Mouse (Mus musculus) midbrain, embryonic 13.5 days (tissue): ENCODE measurements around the gene Tacc3. TPM values are rescaled to one million over a fixed set of nuclear protein-coding genes. Genes with fewer than 3 reads are reported as not detected.

Source experiments
- ATAC-seq: fragments of 200-750 bp; cut with Nextera tagmentation; 2 replicates; pipeline ENCODE4 v1.8.0; 2017; ENCODE audit warnings: mild to moderate bottlenecking, moderate TSS enrichment, moderate library complexity
- H3K27ac ChIP-seq: fragments of 300-500 bp; sonication (generic); 2 replicates; pipeline ENCODE4 v1.5.1; 2015; ENCODE audit warnings: inconsistent platforms, mild to moderate bottlenecking, moderate library complexity
- H3K27me3 ChIP-seq: fragments of 300-500 bp; sonication (generic); 2 replicates; pipeline ENCODE4 v1.6.1; 2015; ENCODE audit warnings: mild to moderate bottlenecking, inconsistent platforms
- H3K36me3 ChIP-seq: fragments of 300-500 bp; sonication (generic); 2 replicates; pipeline ENCODE4 v1.6.1; 2015; ENCODE audit warnings: mild to moderate bottlenecking, inconsistent platforms
- H3K4me1 ChIP-seq: fragments of 300-500 bp; sonication (generic); replicated peaks from 2 replicates; pipeline ENCODE4 v1.6.1; 2015; ENCODE audit warnings: inconsistent platforms
- H3K4me2 ChIP-seq: fragments of 300-500 bp; sonication (generic); replicated peaks from 2 replicates; pipeline ENCODE4 v1.6.1; 2015; ENCODE audit warnings: moderate library complexity, mild to moderate bottlenecking, inconsistent platforms
- H3K4me3 ChIP-seq: fragments of 300-500 bp; sonication (generic); replicated peaks from 2 replicates; pipeline ENCODE4 v1.5.1; 2015; ENCODE audit warnings: mild to moderate bottlenecking, inconsistent platforms
- H3K9ac ChIP-seq: fragments of 300-500 bp; sonication (generic); replicated peaks from 2 replicates; pipeline ENCODE4 v1.6.1; 2015; ENCODE audit warnings: mild to moderate bottlenecking, inconsistent platforms
- H3K9me3 ChIP-seq: fragments of 300-500 bp; sonication (generic); 2 replicates; pipeline ENCODE4 v1.6.1; 2016; ENCODE audit warnings: mild to moderate bottlenecking, inconsistent platforms
- WGBS: fragments of 180-500 bp; shearing (Covaris S2); methylation state at CpG from one replicate; pipeline ENCODE4 v1.1.7; 2015; 5-methylcytosine and 5-hydroxymethylcytosine counted together
- polyA plus RNA-seq: library from polyadenylated mRNA; unstranded; fragments of >200 nt; fragmentation: Nextera tagmentation; extraction: Ambion mirVana; gene quantifications from 2 replicates; pipeline ENCODE4 v1.2.1, GENCODE M21; 2015

Tacc3 gene
- polyA plus RNA-seq, result 84.6 and 88.0 TPM in 2 replicates

DNA sequence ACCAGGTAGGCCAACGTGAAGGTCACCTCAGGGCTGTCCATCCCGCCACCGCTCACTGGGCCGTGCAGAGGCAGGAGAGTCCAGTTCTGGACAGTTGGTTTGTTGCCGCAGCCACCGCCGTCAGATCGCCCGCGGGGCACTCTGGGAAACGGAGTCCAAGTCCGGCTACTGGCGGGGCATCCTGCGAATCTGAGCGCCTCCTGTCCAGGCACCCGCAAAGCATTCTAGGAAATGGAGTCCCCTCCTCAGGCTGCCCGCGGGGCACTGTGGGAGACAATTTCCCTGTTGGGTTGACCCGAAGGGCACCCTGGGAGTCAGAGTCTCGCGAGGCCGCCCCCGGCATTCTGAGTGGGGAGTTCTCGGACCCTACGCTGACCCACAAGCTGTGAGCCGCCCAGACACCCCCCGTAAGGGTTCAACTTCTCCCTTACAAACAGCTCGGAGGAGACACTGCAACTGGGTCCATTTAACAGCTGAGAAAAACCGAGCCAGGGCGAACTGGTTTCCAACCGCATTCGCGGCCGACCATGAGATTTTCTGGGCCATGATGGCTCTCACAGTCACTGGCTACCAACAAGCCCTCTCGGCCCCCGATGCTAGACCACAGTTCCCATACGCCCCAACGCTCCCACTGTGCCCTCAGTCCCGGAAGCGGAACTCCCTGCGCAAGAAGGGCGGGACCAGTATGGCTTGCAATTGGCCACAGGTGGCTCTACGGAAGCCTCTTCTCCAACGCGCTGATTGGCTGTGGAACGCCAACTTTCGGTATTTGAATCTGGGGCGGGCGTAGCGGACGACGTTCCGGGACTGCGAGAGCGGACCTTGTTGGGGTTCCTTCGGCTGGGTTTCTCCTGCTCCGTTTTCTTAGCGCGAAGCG lies at the start of gene Tacc3, which contains the start of gene Tmem129:
Gene Tacc3 (plus strand): TSS at position 342 of the 877 bp plus-strand sequence.
Gene Tmem129 (minus strand): TSS at position 630 of the 877 bp plus-strand sequence.
- WGBS, result under 1% methylated on average over 60 of the region's 60 CpGs
- peak within 1 kb of the TSS; percentile 70 for H3K4me3 ChIP-seq
- H3K27me3 ChIP-seq, result no peaks in the 10 kb centered on the region
- H3K27ac ChIP-seq, result peak within 1 kb of the TSS; percentile 90
- peaks cover 30% of the 10 kb centered on the region for H3K36me3 ChIP-seq
- no peaks in the 10 kb centered on the region for H3K9me3 ChIP-seq
- peak within 1 kb of the TSS; percentile 93 for H3K4me2 ChIP-seq
- peak; percentile 99 for ATAC-seq
- H3K9ac ChIP-seq, result peak within 1 kb of the TSS; percentile 81
- peaks cover 44% of the 10 kb centered on the region for H3K4me1 ChIP-seq

DNA sequence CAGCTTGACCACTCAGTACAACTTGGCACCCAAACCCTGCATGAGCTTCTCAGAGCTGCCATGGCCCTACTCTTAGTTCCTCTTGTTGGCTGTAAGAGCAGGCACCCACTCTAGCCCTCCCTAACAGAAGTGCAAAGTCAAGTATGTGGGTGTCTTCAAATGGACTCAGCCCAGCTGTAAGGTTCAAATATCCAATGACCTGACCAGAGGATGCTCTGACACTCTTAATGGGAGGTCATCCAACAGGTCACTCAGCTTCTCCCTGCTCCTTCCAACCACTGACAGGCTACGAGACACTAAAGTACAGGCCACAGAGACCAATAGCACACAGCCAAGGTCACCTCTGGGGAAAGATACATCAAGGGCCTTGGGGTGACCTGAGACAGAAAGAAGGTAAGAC lies 48.7 kb upstream of the Tacc3 start:
- ATAC-seq, result no peak
- Histone ChIP-seq H3K36me3 (peaks cover 64% of the 10 kb centered on the region), H3K27me3 (no peaks in the 10 kb centered on the region)

DNA sequence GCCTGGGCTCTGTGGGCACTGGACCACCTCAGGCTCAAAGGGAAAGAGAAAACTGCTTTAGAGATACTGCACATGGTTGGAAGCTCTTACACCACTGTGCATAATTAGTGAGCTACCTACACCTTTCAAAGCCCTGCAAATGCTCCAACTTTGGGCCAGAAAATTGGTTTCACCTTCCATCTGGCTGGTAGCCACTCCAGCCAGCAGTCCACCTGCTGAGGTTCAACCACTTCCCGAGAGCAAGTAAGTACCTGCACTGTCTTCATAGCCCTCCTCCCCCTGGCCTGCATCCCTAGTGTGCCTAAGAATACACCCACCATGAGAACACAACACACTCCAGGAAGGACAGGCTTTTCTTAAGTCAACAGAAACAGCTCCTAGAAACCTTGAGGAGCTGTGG lies 46.1 kb upstream of the Tacc3 start:
- H3K27me3 ChIP-seq, result no peaks in the 10 kb centered on the region
- H3K27ac ChIP-seq, result no peak overlapping the region
- no peaks in the 10 kb centered on the region for H3K4me1 ChIP-seq
- H3K4me3 ChIP-seq, result no peak overlapping the region
- H3K36me3 ChIP-seq, result peaks cover 48% of the 10 kb centered on the region
- no peaks in the 10 kb centered on the region for H3K9me3 ChIP-seq
- no peak overlapping the region for H3K9ac ChIP-seq
- H3K4me2 ChIP-seq, result no peak overlapping the region
- WGBS, result 94% methylated on average over 1 of the region's 1 CpGs
- no peak for ATAC-seq

More for the DNA sequence above, 48.7 kb upstream of the Tacc3 start:
- Histone ChIP-seq H3K4me3 (no peak overlapping the region), H3K9ac (no peak overlapping the region), H3K4me2 (no peak overlapping the region), H3K4me1 (no peaks in the 10 kb centered on the region), H3K9me3 (no peaks in the 10 kb centered on the region), H3K27ac (no peak overlapping the region)
- WGBS, result 94% methylated on average over 1 of the region's 1 CpGs

DNA sequence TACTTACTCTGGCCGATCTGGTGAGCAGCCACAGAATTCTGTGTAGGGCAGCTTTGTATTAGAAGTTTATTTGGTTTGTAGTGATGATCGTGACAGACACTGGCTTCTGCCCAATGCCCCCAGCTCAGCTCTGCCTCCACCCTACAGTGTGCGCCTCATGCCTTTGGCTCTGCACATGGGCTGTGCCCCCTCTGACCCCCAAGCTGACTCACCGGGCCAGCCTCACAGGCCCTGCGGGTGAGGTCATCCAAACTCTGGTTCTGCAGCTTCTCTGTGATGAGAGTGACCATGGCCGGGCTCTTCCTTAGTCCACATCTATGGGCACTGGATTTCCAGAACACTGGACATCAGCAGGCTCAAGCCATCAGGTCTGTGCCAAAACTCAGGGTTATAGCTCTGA lies 43.5 kb upstream of the Tacc3 start:
- Histone ChIP-seq H3K4me2 (no peak overlapping the region), H3K9ac (no peak overlapping the region), H3K4me1 (no peaks in the 10 kb centered on the region), H3K27ac (no peak overlapping the region), H3K27me3 (no peaks in the 10 kb centered on the region), H3K4me3 (no peak overlapping the region), H3K36me3 (peaks cover 25% of the 10 kb centered on the region), H3K9me3 (no peaks in the 10 kb centered on the region)
- no peak for ATAC-seq
- 93% methylated on average over 6 of the region's 6 CpGs for WGBS

DNA sequence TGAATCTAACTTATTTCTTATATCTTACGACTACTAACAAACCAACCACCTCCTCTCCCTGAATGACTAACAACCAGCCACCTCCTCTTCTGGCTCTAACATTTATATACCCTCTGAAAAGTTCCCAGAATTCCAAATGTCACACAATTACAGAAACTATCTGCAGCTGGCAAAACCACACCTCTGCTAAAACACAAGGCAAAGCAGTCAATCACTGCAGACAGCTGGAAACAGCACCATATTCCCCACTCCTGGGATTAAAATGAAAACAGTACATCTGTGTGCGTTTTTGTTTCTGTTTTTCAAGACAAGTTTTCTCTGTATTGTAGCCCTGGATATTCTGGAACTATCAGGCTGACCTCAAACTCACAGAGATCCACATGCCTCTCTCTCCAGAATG lies 35.3 kb upstream of the Tacc3 start:
- ATAC-seq, result no peak
- no peak overlapping the region for H3K4me2 ChIP-seq
- H3K4me1 ChIP-seq, result peaks cover under 1% of the 10 kb centered on the region
- 88% methylated on average over 2 of the region's 2 CpGs for WGBS
- no peaks in the 10 kb centered on the region for H3K9me3 ChIP-seq
- no peaks in the 10 kb centered on the region for H3K27me3 ChIP-seq
- no peak overlapping the region for H3K4me3 ChIP-seq
- H3K9ac ChIP-seq, result no peak overlapping the region
- H3K36me3 ChIP-seq, result no peaks in the 10 kb centered on the region
- no peak overlapping the region for H3K27ac ChIP-seq

DNA sequence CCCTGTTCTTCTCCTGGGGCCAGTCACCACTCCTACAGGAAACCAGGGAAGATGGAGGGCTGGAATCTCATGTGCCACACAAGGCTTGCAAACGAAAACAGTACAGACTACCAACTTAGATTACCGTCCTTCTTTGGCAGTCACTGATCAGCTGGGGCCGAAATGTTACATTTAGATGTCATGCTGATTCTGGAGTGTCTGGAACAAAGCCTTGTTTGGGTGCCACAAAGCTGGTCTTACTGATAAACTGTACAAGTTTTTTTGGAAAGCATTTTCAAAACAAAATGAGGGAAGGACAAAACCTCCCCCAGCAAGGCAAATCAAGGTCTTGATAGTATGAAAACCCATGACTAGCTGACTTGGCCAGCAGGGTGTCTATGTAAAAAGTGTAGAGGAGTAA lies 34.2 kb upstream of the Tacc3 start:
- Histone ChIP-seq H3K36me3 (no peaks in the 10 kb centered on the region), H3K4me1 (peaks cover 12% of the 10 kb centered on the region), H3K27ac (no peak overlapping the region), H3K9ac (no peak overlapping the region), H3K4me2 (no peak overlapping the region), H3K4me3 (no peak overlapping the region), H3K9me3 (no peaks in the 10 kb centered on the region), H3K27me3 (no peaks in the 10 kb centered on the region)
- 87% methylated on average over 3 of the region's 3 CpGs for WGBS
- no peak for ATAC-seq

DNA sequence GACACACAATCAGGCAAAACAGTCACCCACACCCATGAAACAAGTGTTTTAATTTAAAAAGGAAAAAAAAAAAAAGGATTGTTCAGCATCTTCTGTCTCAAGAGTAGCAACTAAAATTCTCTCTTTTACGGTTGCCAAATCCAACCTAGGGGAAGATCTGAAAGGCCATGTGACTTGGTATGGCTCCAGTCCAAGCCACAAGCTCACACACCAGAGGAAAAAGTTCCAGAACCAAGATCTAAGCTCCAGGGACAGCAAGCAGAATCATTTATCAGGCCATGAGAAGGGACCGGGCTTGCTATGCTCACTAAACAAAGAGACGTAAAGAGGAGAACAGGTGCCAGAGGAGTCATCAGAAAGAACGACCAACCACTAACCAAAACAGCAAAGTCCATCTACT lies 30.0 kb upstream of the Tacc3 start:
- H3K36me3 ChIP-seq, result no peaks in the 10 kb centered on the region
- H3K4me3 ChIP-seq, result peak overlapping the region; percentile 85
- H3K9ac ChIP-seq, result no peak overlapping the region
- peak overlapping the region; percentile 96 for H3K4me2 ChIP-seq
- peaks cover 23% of the 10 kb centered on the region for H3K4me1 ChIP-seq
- no peak for ATAC-seq
- no peaks in the 10 kb centered on the region for H3K27me3 ChIP-seq
- H3K9me3 ChIP-seq, result no peaks in the 10 kb centered on the region
- WGBS, result 50% methylated on average over 4 of the region's 4 CpGs
- H3K27ac ChIP-seq, result no peak overlapping the region

DNA sequence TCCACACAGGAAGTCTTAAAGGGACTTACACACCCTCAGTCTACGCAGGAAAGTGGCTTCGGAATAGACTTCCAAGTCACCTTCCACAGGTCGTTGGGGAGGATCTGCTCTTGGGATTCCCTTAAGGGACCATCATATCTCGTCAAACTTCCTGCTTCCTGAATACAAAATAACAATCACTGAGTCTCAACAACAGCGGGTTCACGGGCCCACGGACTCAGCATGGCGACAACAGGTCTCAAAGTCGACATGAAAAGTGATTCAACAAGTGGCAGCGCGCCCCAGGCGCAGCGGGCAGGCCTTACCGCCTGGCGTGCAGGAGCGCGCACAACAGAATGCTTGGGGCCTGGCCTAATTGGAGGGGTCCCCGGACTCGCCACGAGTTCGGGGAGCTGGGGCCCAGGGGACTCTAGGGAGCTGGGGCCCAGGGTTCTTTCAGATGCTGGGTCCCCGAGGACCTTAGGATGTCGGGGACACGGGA lies 29.1 kb upstream of the Tacc3 start:
- Histone ChIP-seq H3K4me3 (peak overlapping the region; percentile 85), H3K9ac (peak overlapping the region; percentile 84), H3K27me3 (no peaks in the 10 kb centered on the region), H3K27ac (peak overlapping the region; percentile 88), H3K4me1 (peaks cover 23% of the 10 kb centered on the region), H3K36me3 (no peaks in the 10 kb centered on the region), H3K9me3 (no peaks in the 10 kb centered on the region), H3K4me2 (peak overlapping the region; percentile 96)
- WGBS, result under 1% methylated on average over 24 of the region's 24 CpGs
- ATAC-seq, result no peak

DNA sequence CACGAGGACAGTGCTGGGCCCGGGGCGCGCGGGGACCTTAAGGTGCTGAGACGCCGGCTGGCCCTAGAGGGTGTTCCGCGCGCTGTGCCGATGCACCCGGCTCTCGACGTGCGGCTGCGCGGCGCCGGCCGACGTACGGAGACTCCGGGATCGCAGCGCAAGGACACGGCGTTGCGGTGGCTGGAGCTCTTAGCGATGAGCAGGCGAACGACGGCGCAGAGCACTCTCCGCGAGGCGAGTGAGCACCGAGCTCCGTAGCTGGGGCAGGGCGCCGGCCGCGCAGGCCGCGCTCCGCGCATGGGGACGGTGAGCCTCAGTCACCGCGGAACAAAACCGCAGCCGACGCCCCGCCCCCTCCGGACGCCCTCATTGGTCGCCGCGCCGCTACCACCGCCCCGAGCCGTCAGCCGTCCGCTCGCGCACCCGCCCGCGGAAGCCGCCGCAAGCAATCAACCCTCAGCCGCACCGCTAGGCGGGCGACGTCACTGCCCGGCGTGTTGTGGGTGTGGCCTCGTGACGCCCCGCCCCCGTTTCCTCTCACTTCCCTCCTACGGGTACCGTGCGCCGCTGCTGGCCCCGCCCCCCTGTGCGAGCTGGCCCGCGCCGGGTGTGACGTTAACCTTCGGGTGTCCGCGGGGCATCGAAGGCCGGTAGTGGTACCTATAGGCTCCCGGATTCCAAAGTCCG lies 28.5 kb upstream of the Tacc3 start, which contains the start of the genes Fam53a and Gm9903:
Gene Fam53a (minus strand): TSS at position 335 of the 687 bp plus-strand sequence.
Gene Gm9903 (plus strand): TSS at position 625 of the 687 bp plus-strand sequence.
- WGBS, result under 1% methylated on average over 96 of the region's 99 CpGs
- H3K36me3 ChIP-seq, result peaks cover under 1% of the 10 kb centered on the region; the same call in 1 of the 2 replicates
- peak within 1 kb of the TSS; percentile 96 for H3K4me2 ChIP-seq
- H3K9ac ChIP-seq, result peak within 1 kb of the TSS; percentile 84
- H3K27ac ChIP-seq, result peak within 1 kb of the TSS; percentile 88
- ATAC-seq, result peak; percentile 97
- no peaks in the 10 kb centered on the region for H3K27me3 ChIP-seq
- peaks cover 23% of the 10 kb centered on the region for H3K4me1 ChIP-seq
- H3K4me3 ChIP-seq, result peak within 1 kb of the TSS; percentile 85
- H3K9me3 ChIP-seq, result no peaks in the 10 kb centered on the region

DNA sequence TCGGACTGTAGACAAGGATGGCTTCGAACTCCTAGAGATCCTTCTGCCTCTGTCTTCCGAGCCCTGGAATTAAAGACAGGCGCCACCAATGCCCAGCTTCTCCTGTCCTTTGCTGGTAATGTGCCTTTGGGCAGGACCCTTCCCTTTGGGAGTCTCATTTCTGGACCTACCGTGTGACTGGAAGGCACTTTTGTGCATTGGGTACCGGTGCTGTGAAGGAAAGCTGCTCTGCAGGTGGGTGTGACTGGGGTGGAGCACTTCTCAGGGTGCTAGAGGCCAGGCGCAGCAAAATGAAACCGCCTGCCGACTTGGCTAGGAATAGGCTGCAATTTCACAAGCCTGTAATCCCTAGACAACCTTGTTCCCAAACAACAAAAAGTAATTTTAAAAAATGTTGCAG lies 27.9 kb upstream of the Tacc3 start:
- H3K4me2 ChIP-seq, result peak overlapping the region; percentile 96
- 9% methylated on average over 9 of the region's 9 CpGs for whole genome bisulfite sequencing
- peak overlapping the region; percentile 41; the same call in 1 of the 2 replicates for H3K27ac ChIP-seq
- H3K4me3 ChIP-seq, result peak overlapping the region; percentile 85
- ATAC-seq, result peak; percentile 35
- no peaks in the 10 kb centered on the region for H3K9me3 ChIP-seq
- peaks cover 23% of the 10 kb centered on the region for H3K4me1 ChIP-seq
- H3K36me3 ChIP-seq, result peaks cover 6% of the 10 kb centered on the region; the same call in 1 of the 2 replicates
- H3K27me3 ChIP-seq, result no peaks in the 10 kb centered on the region
- H3K9ac ChIP-seq, result peak overlapping the region; percentile 56

DNA sequence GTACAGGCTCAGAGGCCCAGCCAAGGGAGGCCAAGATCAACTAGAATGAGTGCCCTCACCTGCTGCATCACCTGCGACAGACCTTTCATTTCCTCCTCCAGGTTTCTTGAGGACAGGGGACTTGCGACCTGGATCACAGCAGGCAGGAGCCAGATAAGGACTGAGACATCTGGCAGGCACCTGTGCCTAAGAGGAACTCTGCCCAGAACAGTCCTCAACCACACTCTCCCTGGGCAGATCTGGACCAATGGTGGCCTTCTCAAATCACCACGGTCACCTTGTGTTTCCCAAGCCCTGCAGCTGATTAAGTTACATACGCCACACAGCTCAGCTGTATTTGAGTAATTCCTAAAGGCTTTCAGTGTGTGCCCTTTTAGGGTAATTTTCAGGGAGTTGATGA lies 27.3 kb upstream of the Tacc3 start:
- H3K36me3 ChIP-seq, result peaks cover 6% of the 10 kb centered on the region; the same call in 1 of the 2 replicates
- peaks cover 23% of the 10 kb centered on the region for H3K4me1 ChIP-seq
- H3K4me2 ChIP-seq, result peak overlapping the region; percentile 96
- H3K9ac ChIP-seq, result peak overlapping the region; percentile 56; the same call in 1 of the 2 replicates
- H3K4me3 ChIP-seq, result peak overlapping the region; percentile 85
- H3K27me3 ChIP-seq, result no peaks in the 10 kb centered on the region
- no peaks in the 10 kb centered on the region for H3K9me3 ChIP-seq
- no peak for ATAC-seq
- H3K27ac ChIP-seq, result no peak overlapping the region
- WGBS, result 84% methylated on average over 4 of the region's 4 CpGs

DNA sequence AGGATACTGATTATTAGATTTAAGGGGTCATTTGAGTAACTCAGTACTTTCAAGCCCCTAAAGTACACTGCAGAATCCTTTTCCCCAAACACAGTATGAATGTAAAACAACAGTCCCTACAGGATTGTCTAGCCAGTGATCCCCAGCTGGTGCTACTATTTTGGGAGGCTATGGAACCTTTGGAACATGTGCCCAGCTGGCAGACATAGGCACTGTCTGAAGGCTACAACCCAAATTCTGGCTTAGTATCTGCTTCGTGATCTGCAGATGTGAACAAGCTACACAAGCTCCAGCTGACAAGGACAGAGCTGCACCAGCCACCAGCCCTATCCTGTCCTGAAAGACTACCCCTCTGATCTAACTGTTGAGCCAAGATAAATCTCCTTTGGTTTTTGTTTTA lies 25.4 kb upstream of the Tacc3 start:
- Histone ChIP-seq H3K27me3 (no peaks in the 10 kb centered on the region), H3K27ac (no peak overlapping the region), H3K9me3 (no peaks in the 10 kb centered on the region), H3K36me3 (peaks cover 9% of the 10 kb centered on the region; the same call in 1 of the 2 replicates), H3K9ac (no peak overlapping the region), H3K4me1 (peaks cover 23% of the 10 kb centered on the region), H3K4me2 (no peak overlapping the region), H3K4me3 (no peak overlapping the region)
- 90% methylated on average over 1 of the region's 1 CpGs for WGBS
- ATAC-seq, result no peak
